Mouse (Mus musculus) cerebellum, adult 8-10 months (tissue): ENCODE measurements around the gene Xab2.

Experiments
- DNase-seq: peaks from one replicate; pipeline ENCODE4 v3.0.0; 2022

Xab2 gene

GRCm38 (mm10) chr8:3621199-3621970 is at the start of gene Xab2, which contains the start of gene Pet100:
Xab2 (minus strand) TSS chr8:3621316.
Pet100 (plus strand) TSS chr8:3621548.
- DNase-seq: peak; percentile 98

- no peak for DNase-seq
Measured at GRCm38 (mm10) chr8:3670388-3670787, 49.3 kb upstream of the Xab2 start.

DNA sequence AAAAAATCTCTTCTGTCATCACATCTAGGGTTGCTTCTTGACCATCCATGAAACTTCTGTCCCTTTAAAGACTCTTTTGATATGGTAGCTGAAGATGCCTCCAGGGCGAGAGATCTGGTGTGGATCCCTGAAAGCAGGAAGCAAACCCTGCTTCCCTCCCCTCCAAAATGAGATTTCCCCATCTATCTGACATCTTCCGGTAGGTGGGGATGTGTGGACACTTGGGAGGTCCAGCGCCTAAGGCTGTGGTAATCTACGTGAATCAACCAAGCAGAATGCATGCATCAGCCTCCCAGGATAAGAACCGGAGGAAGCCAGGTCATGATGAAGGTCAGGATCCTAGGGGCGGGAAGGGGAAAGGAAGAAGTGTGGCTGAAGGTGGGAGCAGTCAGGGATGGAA is 44.4 kb upstream of the Xab2 start, which contains the start of gene Mcemp1:
Mcemp1 (plus strand) TSS at position 248 of the 400 bp plus-strand sequence.
- DNase-seq: no peak

DNA sequence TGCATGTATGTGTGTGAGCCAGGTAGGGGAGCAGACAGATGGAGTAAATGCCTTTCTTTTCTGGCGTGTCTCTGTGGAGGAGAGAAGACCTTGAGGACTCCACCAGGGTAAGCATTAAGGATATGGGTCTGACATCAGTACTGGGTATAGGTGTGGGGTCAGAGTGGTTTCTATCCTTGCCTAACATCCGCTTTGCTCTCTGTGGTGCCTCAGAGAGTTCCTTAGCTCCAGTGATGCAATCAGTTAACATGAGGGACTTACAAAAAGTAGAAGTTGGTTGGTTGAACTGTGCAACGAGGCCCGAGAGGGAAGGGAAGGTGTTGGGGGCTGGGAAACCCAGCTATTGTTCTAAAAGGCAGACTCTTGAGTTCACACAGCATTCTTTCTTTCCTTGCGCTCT is 43.3 kb upstream of the Xab2 start:
- DNase-seq: no peak

DNA sequence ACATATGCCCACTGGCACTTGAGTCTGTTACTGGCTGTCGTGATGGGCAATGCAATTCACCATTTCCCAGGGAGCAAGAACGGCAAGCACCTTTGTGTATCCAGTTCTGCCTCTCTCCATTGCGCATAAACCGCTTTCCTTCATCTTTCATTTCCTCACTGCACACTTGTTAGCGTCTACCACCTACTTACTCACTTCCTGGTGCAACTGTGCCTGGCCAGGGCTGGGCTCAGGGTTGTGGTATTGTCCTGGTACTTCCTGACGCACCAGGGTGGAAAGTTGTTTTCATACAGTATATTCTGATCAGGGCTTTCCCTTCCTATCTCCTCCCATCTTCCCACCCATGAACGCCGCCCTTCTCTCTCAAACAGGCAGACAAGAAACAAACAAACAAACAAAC is 39.8 kb upstream of the Xab2 start:
- no peak for DNase-seq

DNA sequence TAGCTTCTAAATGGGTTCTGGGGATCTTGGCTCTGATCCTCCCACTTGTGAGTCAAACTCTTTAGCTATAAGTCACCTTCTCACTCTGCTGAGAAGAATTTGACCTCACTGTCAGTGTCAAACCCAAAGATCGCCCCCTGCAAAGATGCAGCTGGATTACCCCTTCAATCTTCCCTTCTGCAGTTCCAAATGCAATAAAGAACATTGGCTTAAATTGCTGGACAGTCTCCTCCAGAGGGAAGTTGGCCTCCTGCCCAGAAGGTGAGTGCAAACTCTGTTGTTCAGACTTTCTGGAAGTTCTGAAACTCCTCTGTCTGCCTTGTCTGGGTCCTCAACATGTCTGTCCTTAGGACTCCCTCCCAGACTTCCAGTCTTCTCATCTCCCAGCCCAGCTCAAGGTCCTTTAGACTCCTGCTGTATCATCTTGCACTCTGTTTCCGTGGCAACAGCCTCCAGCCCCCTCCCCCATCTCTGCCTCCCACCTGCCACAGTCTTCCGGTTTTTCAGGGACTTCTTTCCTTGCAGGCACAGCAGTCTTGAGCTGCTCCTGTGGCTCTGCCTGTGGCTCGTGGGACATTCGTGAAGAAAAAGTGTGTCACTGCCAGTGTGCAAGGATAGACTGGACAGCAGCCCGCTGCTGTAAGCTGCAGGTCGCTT is 35.7 kb upstream of the Xab2 start:
- no peak for DNase-seq

DNA sequence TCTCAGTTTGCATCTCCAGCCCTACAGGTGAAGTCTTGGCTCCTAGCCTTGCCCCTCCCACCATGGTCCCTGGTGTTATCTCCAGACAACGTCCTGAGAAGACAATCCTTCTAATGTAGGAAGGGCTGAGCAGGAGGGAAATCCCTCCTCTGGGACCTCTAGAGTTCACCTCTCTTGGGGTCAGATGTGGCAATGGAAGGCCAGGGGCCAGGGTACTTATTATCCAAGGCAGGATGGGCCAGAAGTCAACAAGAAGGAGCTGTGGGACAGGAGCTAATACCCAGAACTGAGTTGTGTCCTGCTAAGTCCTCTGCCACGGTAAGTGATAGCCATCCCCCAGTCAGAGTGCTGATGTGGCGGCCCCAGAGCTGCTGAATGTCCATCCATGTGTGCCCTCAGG is 34.4 kb upstream of the Xab2 start, which contains the start of gene Retn:
Retn (plus strand) TSS at position 245 of the 400 bp plus-strand sequence.
- DNase-seq: no peak

GRCm38 (mm10) chr8:3654726-3655508 is 33.8 kb upstream of the Xab2 start:
- DNase-seq: no peak

DNA sequence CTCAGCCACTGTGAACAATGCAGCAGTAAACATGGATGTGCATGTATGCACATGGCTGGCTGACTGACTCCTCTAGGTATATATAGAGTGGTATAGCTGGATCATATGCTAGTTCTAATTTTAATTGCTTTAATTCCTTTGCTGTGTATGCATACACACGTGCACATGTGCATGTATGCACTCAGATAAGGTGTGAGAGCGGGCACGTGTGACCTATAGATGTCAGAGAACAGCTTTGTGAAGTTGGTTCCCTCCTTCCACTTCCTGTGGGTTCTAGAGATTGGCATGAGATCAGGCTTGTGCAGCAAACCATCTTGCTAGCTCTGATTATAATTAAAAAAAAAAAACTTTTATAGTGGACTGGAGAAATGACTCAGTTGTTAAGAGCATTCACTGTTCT is 31.7 kb upstream of the Xab2 start:
- DNase-seq: no peak

DNA sequence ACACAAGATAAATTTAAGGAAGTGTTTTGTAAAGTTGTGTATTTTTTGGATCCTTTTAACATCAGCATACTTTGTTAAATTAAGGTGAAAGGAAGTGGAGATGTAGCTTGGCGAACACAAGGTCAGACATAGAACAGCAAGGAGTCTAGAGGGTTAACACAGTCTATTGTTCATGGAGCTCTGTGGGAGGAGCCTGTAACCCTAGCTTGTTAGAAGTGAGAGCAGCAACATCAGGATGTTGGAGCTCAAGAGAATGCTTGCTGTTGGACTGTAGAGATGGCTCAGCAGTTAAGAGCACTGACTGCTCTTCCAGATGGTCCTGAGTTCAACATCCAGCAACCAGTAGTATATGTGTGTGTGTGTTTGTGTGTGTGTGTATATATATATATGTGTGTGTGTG is 27.9 kb upstream of the Xab2 start:
- DNase-seq: no peak

DNA sequence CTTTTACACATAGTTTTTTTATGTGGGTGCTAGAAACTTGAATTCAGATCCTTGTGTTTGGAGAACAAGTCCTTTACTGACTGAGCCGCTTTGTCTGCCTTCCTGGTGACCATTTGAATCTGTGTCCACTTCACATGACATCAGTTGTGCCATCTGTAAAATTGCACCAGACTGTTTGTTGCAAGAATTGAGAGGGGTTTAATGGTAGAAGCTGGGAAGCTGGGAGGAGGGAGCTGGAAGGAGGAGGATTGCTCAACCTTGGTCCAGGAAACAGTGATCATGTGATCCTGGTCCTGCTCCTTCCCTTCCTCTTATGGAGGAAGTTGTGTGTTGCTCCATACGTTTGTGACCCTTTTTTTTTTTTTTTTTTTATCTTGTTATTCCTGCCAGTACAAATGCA is 27.2 kb upstream of the Xab2 start:
- no peak for DNase-seq

DNA sequence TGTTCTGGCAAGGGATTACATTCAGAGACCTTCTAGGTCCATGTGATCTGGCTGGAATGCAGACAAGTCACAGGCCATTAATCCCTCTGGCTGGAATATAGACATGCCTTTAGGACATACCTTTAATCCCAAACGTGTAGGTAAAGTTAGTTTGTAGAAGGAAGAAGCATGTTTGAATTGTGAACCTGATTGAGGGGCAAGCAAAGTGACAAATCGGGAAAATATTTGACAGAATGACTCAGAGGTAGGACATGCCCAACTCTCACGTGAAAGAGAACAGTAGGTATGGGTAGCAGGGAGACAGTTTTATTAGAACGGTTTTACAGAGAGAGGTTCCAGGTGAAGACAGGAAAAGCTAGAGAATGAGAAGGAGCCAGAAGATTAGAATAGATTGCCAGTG is 26.4 kb upstream of the Xab2 start:
- DNase-seq: no peak

DNA sequence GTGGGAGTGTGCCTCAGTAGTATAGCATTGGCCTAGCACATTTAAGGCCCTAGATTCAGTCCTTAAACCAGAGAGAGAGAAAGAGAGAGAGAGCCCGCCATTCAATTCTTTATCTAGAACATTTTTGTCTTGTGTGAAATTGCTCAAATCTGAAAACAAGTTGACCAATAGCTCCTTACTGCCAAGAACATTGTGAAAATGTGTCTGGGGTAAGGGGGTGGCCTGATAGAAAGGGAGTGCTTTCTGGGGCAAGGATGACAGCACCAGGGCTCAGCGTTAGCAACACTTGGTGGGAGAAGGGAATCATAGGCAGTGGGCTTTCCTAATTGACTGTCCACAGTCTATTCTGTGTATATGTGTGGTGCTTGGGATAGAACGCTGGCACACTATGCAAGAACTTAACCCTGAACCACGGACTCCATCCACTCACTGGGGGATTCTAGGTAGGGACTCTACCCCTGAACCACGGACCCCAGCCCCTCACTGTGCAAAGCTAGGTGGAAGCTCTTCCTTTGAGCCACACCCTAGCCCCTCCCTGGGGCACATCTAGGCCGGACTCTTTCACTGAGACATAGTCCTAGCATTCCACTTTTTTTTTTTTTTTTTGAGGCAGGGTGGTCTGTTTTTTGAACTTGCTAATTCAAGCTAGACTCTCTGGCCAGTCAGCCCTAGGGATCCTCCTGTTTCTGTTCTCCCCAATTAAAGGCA is 25.9 kb upstream of the Xab2 start:
- DNase-seq: no peak

DNA sequence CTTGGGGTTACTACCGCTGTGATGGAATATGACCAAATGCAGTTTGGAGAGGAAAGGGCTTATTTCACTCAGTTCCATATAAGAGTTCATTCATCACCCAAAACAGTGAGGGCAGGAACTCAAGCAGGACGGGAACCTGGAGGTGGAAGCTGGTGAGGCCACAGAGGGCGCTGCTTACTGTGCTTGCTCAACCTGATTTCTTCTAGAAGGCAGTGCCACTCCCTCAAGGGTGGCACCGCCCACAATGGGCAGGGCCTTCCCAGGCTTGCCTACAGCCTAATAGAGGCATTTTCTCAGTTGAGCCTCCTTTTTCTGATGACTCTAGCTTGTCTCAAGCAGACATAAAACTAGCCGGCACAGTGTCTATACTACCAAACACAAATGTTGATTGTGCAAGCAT is 24.7 kb upstream of the Xab2 start:
- no peak for DNase-seq

DNA sequence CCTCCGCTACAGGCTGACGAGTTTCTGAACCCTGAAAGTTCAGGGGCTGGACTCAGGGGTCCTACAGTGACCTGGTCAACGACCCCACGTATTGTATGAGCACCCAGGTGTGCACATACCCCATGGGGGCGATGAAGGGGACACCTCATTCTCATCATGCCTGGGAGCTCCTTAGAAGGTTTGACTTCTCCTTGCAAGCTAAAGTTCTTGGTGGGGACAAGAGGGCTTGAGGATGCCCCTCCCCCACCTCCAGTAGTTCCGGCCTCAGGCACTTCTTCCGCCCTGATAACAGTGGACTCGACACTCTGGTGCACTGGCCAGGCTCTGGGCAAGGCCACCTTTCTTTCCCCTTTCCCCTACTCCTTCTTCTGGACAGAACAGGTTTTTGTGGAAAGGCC is 10.4 kb upstream of the Xab2 start:
- DNase-seq: no peak

DNA sequence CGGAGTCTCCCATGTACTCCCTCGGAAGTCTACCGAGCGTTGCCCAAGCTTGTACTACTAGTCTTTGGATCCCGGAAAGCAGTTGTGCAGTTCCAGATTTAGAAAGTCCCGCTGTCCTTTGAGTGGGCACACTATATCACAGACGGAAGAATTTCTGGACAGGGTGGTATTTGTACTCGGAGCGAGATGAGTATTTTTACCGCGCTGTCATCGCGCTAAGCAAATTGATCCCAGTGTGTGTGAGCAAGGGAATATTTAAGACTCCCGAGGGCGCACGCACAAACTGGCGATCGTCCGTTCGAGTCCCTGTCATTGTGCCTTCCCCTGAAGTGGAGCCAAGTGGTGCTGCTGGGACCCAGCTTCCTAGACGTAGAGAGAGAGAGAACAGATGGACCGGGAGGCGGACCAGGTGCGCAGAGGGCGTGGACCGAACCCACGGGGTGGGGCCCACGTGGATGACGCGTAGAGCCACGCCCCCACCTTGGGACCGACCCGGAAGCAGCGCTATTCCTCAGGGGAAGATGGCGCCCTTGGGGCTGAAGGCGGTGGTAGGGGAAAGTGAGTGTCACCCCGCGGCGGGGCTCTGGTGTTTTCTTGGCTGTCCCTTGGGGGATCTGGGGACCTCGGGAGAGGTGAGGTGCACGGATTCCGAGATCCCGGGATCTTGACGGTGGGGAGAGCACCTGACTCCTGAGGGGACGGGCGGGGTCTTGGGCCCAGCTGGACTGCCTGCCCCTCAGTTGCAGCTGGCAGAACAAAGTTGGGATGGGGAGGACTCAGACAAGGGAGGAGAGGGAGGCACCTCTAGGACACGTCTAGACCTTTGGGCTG is 9.7 kb upstream of the Xab2 start, which contains the start of gene Stxbp2:
Stxbp2 (plus strand) TSS at position 309 of the 831 bp plus-strand sequence.
- peak; percentile 78 for DNase-seq

GRCm38 (mm10) chr8:3628014-3628413 is 6.9 kb upstream of the Xab2 start:
- no peak for DNase-seq

GRCm38 (mm10) chr8:3626971-3627370 is 5.9 kb upstream of the Xab2 start:
- DNase-seq: no peak

- no peak for DNase-seq
Measured at GRCm38 (mm10) chr8:3625445-3625844, 4.3 kb upstream of the Xab2 start, which contains the start of gene Pcp2. Pcp2 (minus strand) TSS chr8:3625545.

GRCm38 (mm10) chr8:3622119-3622518 is 1.0 kb upstream of the Xab2 start:
- no peak for DNase-seq

- no peak for DNase-seq
Measured at GRCm38 (mm10) chr8:3609816-3610150, 11.3 kb downstream of the Xab2 start.
